Mouse (Mus musculus): ENCODE results near the gene Olfr1178.

The Olfr1178 gene

DNA sequence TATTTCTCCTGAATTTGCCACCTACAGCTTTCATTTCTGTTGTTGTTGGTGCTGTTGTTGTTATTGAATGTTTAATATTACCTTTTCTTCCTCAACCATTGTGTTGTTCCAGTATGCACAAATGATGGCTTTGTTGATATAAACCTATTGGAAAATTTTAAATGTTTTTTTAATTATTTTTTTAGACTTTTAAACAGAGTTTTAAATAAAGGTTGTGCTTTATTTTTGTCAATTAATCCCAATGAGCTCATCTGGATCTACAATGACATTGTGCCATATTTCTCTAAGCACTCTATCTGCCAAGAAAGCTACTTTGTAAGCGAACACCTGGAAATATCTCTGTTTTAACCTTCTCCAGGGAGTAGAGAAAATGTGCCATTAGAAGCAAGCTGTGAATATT lies at the start of gene Olfr1178:
Olfr1178 (plus strand) TSS at position 301 of the 400 bp plus-strand sequence.
- no peak for DNase-seq (ENCODE audit: low spot score in 2 of 2)

GRCm38 (mm10) chr2:88346392-88346791 lies 40.5 kb upstream of the Olfr1178 start, which contains the start of gene Olfr1177-ps:
Olfr1177-ps (minus strand) TSS chr2:88346492.
- no peak for DNase-seq (ENCODE audit: low spot score in 2 of 2)

DNA sequence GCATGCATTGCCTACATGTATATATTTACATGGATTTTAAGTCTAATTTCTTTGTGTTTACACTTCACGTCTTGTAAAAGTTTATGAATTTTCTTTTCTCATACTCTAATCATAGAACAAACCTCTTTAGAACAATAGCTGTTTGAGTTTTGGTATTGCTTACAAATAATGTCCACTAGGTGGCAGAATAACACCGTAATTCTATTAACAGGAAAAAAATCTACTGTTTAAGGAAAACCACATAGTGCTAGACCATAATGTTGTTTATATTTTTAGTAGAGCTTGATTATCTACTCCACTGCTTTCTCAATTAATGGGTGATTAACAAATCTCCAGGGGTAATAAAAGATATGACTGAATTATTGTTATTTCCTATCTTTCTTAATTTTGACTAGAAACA lies 30.6 kb upstream of the Olfr1178 start:
- no peak for DNase-seq (ENCODE audit: low spot score in 2 of 2)

- no peak for DNase-seq (ENCODE audit: low spot score in 2 of 2)
Measured at GRCm38 (mm10) chr2:88406353-88406752, 19.5 kb downstream of the Olfr1178 start, which contains the start of gene Olfr1179. Olfr1179 (minus strand) TSS chr2:88406453.

DNA sequence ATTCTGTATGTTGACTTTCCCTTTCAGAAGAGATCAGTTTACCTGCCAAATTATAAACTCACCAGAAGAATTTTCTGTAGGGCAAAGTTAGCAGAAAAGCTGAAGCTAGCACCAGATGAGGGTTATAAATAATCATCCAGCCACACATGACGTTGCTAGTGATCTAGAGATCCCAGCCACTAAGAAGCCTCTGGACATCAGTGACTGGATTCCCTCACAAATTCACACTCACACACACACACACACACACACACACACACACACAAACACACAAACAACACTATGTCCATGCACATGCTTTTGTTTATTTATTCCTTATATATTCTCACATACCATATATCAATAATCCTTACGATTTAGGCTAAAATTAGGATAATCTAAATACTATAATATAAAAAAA lies 32.2 kb downstream of the Olfr1178 start, which contains the start of gene Olfr1180:
Olfr1180 (minus strand) TSS at position 101 of the 400 bp plus-strand sequence.
- DNase-seq (ENCODE audit: low spot score in 2 of 2): no peak

DNA sequence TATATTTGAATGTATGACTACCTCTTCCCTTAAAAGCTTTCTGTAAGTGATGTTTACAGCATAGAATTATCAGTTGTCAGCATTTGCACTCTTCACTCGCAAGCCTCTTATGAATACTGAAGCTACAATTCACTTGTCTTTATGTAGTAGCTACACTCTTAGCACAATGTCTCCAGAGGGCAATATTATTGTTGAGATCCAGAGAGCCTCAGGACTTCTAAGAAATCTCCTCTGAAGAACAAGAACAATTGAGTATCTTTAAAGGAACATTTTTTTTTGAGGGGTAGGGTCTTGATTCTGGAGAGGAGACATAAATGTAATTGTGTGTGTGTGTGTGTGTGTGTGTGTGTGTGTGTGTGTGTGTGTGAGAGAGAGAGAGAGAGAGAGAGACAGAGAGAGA lies 39.2 kb downstream of the Olfr1178 start, which contains the start of gene Olfr1181:
Olfr1181 (minus strand) TSS at position 101 of the 400 bp plus-strand sequence.
- DNase-seq (ENCODE audit: low spot score in 2 of 2): no peak

- no peak for DNase-seq (ENCODE audit: low spot score in 2 of 2)
Measured at GRCm38 (mm10) chr2:88449031-88449430, 62.2 kb downstream of the Olfr1178 start, which contains the start of gene Gm13757. Gm13757 (minus strand) TSS chr2:88449131.

Measured in cerebellum, postnatal 4 days (tissue).